Mouse (Mus musculus) brain, embryonic 14.5 days (tissue): ENCODE results near the gene Asphd1.

Experiments
- CTCF ChIP-seq: fragments of 200-500 bp; IDR thresholded peaks from 2 replicates; pipeline ENCODE4 v1.5.1; 2012; ENCODE audit warnings: inconsistent platforms, mild to moderate bottlenecking, moderate library complexity, borderline replicate concordance; ENCODE audit not compliant: insufficient read depth, insufficient read length; ENCODE audit errors: extremely low read depth
- POLR2A ChIP-seq: fragments of 200-500 bp; IDR thresholded peaks from 2 replicates; pipeline ENCODE4 v1.6.1; 2012; ENCODE audit warnings: mild to moderate bottlenecking, inconsistent platforms, borderline replicate concordance; ENCODE audit not compliant: poor library complexity, insufficient read depth, insufficient read length, severe bottlenecking; ENCODE audit errors: extremely low read depth

DNA sequence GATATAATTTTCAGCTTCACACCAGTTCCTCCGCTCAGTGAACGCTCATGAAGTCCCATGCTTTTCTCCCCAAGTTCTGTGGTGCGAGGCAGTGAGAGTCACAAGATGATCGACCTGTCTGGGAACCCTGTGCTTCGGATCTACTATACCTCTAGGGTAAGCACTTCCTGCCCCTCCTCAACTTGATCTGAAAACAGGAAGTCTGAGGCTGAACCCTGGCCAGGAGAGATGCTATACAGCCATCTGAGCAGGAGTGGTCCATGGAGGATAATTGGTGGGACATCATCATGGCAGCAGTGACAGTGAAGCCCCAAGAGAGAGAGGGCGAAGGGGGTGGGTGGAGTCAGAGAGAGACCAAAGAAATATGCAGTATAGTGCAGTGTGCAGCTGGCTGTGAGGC is 29.5 kb upstream of the Asphd1 start:
- no peak for TF ChIP-seq CTCF
- no peak for TF ChIP-seq POLR2A
